Mouse (Mus musculus) MEL (cell line): ENCODE measurements around the gene Ddah1.

Experiments
- CHD1 ChIP-seq: IDR thresholded peaks from 2 replicates; pipeline ENCODE4 v1.6.1; 2012; ENCODE audit warnings: low read depth, mild to moderate bottlenecking, inconsistent platforms, low read length, improper control_type of control experiment
- CTCF ChIP-seq, 3 experiments: IDR thresholded peaks in 2 of 3; conservative IDR thresholded peaks in 1 of 3; 2 replicates each; pipeline ENCODE4 v1.5.1; 2011 to 2012; ENCODE audit warnings: low read length in 3 of 3, low read depth in 2 of 3, mild to moderate bottlenecking in 2 of 3, improper control_type of control experiment in 1 of 3, inconsistent platforms in 1 of 3, mixed read lengths in 1 of 3, moderate library complexity in 1 of 3; ENCODE audit not compliant: control insufficient read depth in 1 of 3, insufficient read depth in 1 of 3, poor library complexity in 1 of 3, severe bottlenecking in 1 of 3
- ETS1 ChIP-seq: IDR thresholded peaks from 2 replicates; pipeline ENCODE4 v1.6.1; 2012; ENCODE audit warnings: low read depth, mild to moderate bottlenecking, inconsistent platforms, low read length, improper control_type of control experiment, moderate library complexity
- MAFK ChIP-seq: IDR thresholded peaks from 2 replicates; pipeline ENCODE4 v1.6.1; 2011; ENCODE audit warnings: low read depth, mild to moderate bottlenecking, low read length, improper control_type of control experiment, borderline replicate concordance
- SMC3 ChIP-seq: IDR thresholded peaks from 2 replicates; pipeline ENCODE4 v1.6.1; 2011; ENCODE audit warnings: low read depth, low read length, improper control_type of control experiment
- TAL1 ChIP-seq: IDR thresholded peaks from 2 replicates; pipeline ENCODE4 v1.6.1; 2012; ENCODE audit warnings: mild to moderate bottlenecking, inconsistent platforms, low read length, moderate library complexity, mixed read lengths
- TBP ChIP-seq: IDR thresholded peaks from 2 replicates; pipeline ENCODE4 v1.8.0; 2011; ENCODE audit warnings: low read depth, low read length, improper control_type of control experiment
- ZC3H11A ChIP-seq: IDR thresholded peaks from 2 replicates; pipeline ENCODE4 v1.6.1; 2012; ENCODE audit warnings: low read depth, mild to moderate bottlenecking, inconsistent platforms, low read length, improper control_type of control experiment
- ZNF384 ChIP-seq: IDR thresholded peaks from 2 replicates; pipeline ENCODE4 v1.6.1; 2012; ENCODE audit warnings: low read depth, mild to moderate bottlenecking, inconsistent platforms, low read length, improper control_type of control experiment

- TF ChIP-seq TAL1: no peak
- TF ChIP-seq MAFK: no peak
- TF ChIP-seq ZNF384: no peak
- TF ChIP-seq TBP: no peak
- no peak for TF ChIP-seq CTCF (IDR thresholded peaks at IDR 0.05 in 2 of 3, conservative IDR thresholded peaks at IDR 0.05 in 1 of 3; ENCODE audit: control insufficient read depth in 1 of 3, insufficient read depth in 1 of 3, low read depth in 2 of 3, low read length in 3 of 3, poor library complexity in 1 of 3, severe bottlenecking in 1 of 3)
- no peak for TF ChIP-seq ZC3H11A
- no peak for TF ChIP-seq CHD1
- TF ChIP-seq ETS1: no peak
- TF ChIP-seq SMC3: no peak
These were observed 175.4 kb downstream of the Ddah1 start for GRCm38 (mm10) chr3:145933845-145934244.
